Mouse (Mus musculus): ENCODE data around the gene Dhx32. TPM values are rescaled to one million over a fixed set of nuclear protein-coding genes. Genes with fewer than 3 reads are reported as not detected.

The Dhx32 gene
- polyA plus RNA-seq (2015; fragmentation: Nextera tagmentation; extraction: Ambion mirVana): 27.7 and 29.2 TPM in 2 replicates

- H3K27me3 ChIP-seq (ENCODE audit: control insufficient read depth, insufficient read depth, low read depth, low read length): no peaks in the 10 kb centered on the region
- H3K4me1 ChIP-seq (replicated peaks; ENCODE audit: control insufficient read depth, insufficient read depth, low read length): no peaks in the 10 kb centered on the region
- 22% methylated on average over 18 of the region's 18 CpGs for WGBS
- H3K36me3 ChIP-seq (ENCODE audit: control insufficient read depth, insufficient read depth, low read length): no peaks in the 10 kb centered on the region
- no peak within 1 kb of the TSS for H3K9ac ChIP-seq (ENCODE audit: low read length)
- peak within 1 kb of the TSS; percentile 26 for H3K27ac ChIP-seq (ENCODE audit: low read length)
- H3K9me3 ChIP-seq (ENCODE audit: control insufficient read depth, low read length): no peaks in the 10 kb centered on the region
- ATAC-seq (ENCODE audit: low read depth): peak; percentile 86
- peak within 1 kb of the TSS; percentile 5 for H3K4me2 ChIP-seq (ENCODE audit: low read depth, low read length)
- H3K4me3 ChIP-seq (ENCODE audit: low read length): no peak within 1 kb of the TSS
Measured at GRCm38 (mm10) chr7:133782717-133783435, at the start of gene Dhx32. Gene Dhx32 (minus strand): TSS chr7:133782726.

GRCm38 (mm10) chr7:133829579-133829978, 47.1 kb upstream of the Dhx32 start:
- Histone ChIP-seq H3K27me3 (ENCODE audit: control insufficient read depth, insufficient read depth, low read depth, low read length) (no peaks in the 10 kb centered on the region), H3K4me1 (replicated peaks; ENCODE audit: control insufficient read depth, insufficient read depth, low read length) (no peaks in the 10 kb centered on the region), H3K27ac (ENCODE audit: low read length) (no peak overlapping the region), H3K4me3 (ENCODE audit: low read length) (no peak overlapping the region), H3K9ac (ENCODE audit: low read length) (no peak overlapping the region; the same call in 1 of the 2 replicates), H3K4me2 (ENCODE audit: low read depth, low read length) (no peak overlapping the region), H3K36me3 (ENCODE audit: control insufficient read depth, insufficient read depth, low read length) (no peaks in the 10 kb centered on the region), H3K9me3 (ENCODE audit: control insufficient read depth, low read length) (no peaks in the 10 kb centered on the region)
- 40% methylated on average over 7 of the region's 7 CpGs for WGBS
- ATAC-seq (ENCODE audit: low read depth): no peak

GRCm38 (mm10) chr7:133828514-133828913, 46.0 kb upstream of the Dhx32 start:
- no peaks in the 10 kb centered on the region for H3K4me1 ChIP-seq (replicated peaks; ENCODE audit: control insufficient read depth, insufficient read depth, low read length)
- no peaks in the 10 kb centered on the region for H3K36me3 ChIP-seq (ENCODE audit: control insufficient read depth, insufficient read depth, low read length)
- no peak overlapping the region for H3K27ac ChIP-seq (ENCODE audit: low read length)
- 0 out of 2 replicates have a peak, but pooled peaks cover 2% of the 10 kb centered on the region for H3K9me3 ChIP-seq (ENCODE audit: control insufficient read depth, low read length)
- no peak for ATAC-seq (ENCODE audit: low read depth)
- WGBS: 41% methylated on average over 4 of the region's 4 CpGs
- H3K4me2 ChIP-seq (ENCODE audit: low read depth, low read length): no peak overlapping the region
- H3K9ac ChIP-seq (ENCODE audit: low read length): 0 out of 2 replicates have a peak overlapping the region, but pooled peaks have one; percentile 9
- H3K27me3 ChIP-seq (ENCODE audit: control insufficient read depth, insufficient read depth, low read depth, low read length): no peaks in the 10 kb centered on the region
- H3K4me3 ChIP-seq (ENCODE audit: low read length): no peak overlapping the region

- 98% methylated on average over 2 of the region's 2 CpGs for WGBS
- Histone ChIP-seq H3K9me3 (ENCODE audit: control insufficient read depth, low read length) (0 out of 2 replicates have a peak, but pooled peaks cover 2% of the 10 kb centered on the region), H3K27me3 (ENCODE audit: control insufficient read depth, insufficient read depth, low read depth, low read length) (no peaks in the 10 kb centered on the region), H3K9ac (ENCODE audit: low read length) (no peak overlapping the region), H3K4me3 (ENCODE audit: low read length) (no peak overlapping the region), H3K27ac (ENCODE audit: low read length) (no peak overlapping the region), H3K36me3 (ENCODE audit: control insufficient read depth, insufficient read depth, low read length) (no peaks in the 10 kb centered on the region), H3K4me2 (ENCODE audit: low read depth, low read length) (no peak overlapping the region), H3K4me1 (replicated peaks; ENCODE audit: control insufficient read depth, insufficient read depth, low read length) (no peaks in the 10 kb centered on the region)
- no peak for ATAC-seq (ENCODE audit: low read depth)
Measured at GRCm38 (mm10) chr7:133824579-133824978, 42.1 kb upstream of the Dhx32 start.

- no peaks in the 10 kb centered on the region for H3K27me3 ChIP-seq (ENCODE audit: control insufficient read depth, insufficient read depth, low read depth, low read length)
- no peak overlapping the region for H3K9ac ChIP-seq (ENCODE audit: low read length)
- 83% methylated on average over 6 of the region's 6 CpGs for WGBS
- H3K9me3 ChIP-seq (ENCODE audit: control insufficient read depth, low read length): 0 out of 2 replicates have a peak, but pooled peaks cover 2% of the 10 kb centered on the region
- H3K36me3 ChIP-seq (ENCODE audit: control insufficient read depth, insufficient read depth, low read length): no peaks in the 10 kb centered on the region
- no peak for ATAC-seq (ENCODE audit: low read depth)
- H3K4me3 ChIP-seq (ENCODE audit: low read length): no peak overlapping the region
- no peaks in the 10 kb centered on the region for H3K4me1 ChIP-seq (replicated peaks; ENCODE audit: control insufficient read depth, insufficient read depth, low read length)
- no peak overlapping the region for H3K27ac ChIP-seq (ENCODE audit: low read length)
- H3K4me2 ChIP-seq (ENCODE audit: low read depth, low read length): no peak overlapping the region
Measured at GRCm38 (mm10) chr7:133823751-133824150, 41.2 kb upstream of the Dhx32 start.

GRCm38 (mm10) chr7:133813331-133813730, 30.8 kb upstream of the Dhx32 start:
- Histone ChIP-seq H3K27me3 (ENCODE audit: control insufficient read depth, insufficient read depth, low read depth, low read length) (no peaks in the 10 kb centered on the region), H3K4me1 (replicated peaks; ENCODE audit: control insufficient read depth, insufficient read depth, low read length) (no peaks in the 10 kb centered on the region), H3K36me3 (ENCODE audit: control insufficient read depth, insufficient read depth, low read length) (no peaks in the 10 kb centered on the region), H3K27ac (ENCODE audit: low read length) (no peak overlapping the region), H3K9ac (ENCODE audit: low read length) (no peak overlapping the region), H3K4me3 (ENCODE audit: low read length) (no peak overlapping the region), H3K4me2 (ENCODE audit: low read depth, low read length) (no peak overlapping the region), H3K9me3 (ENCODE audit: control insufficient read depth, low read length) (no peaks in the 10 kb centered on the region)
- no peak for ATAC-seq (ENCODE audit: low read depth)
- WGBS: 61% methylated on average over 4 of the region's 4 CpGs

- no peak overlapping the region for H3K4me2 ChIP-seq (ENCODE audit: low read depth, low read length)
- H3K36me3 ChIP-seq (ENCODE audit: control insufficient read depth, insufficient read depth, low read length): no peaks in the 10 kb centered on the region
- no peak overlapping the region for H3K9ac ChIP-seq (ENCODE audit: low read length)
- no peak for ATAC-seq (ENCODE audit: low read depth)
- H3K27me3 ChIP-seq (ENCODE audit: control insufficient read depth, insufficient read depth, low read depth, low read length): no peaks in the 10 kb centered on the region
- H3K27ac ChIP-seq (ENCODE audit: low read length): no peak overlapping the region
- 66% methylated on average over 7 of the region's 7 CpGs for WGBS
- H3K9me3 ChIP-seq (ENCODE audit: control insufficient read depth, low read length): no peaks in the 10 kb centered on the region
- H3K4me3 ChIP-seq (ENCODE audit: low read length): no peak overlapping the region
- H3K4me1 ChIP-seq (replicated peaks; ENCODE audit: control insufficient read depth, insufficient read depth, low read length): no peaks in the 10 kb centered on the region
Measured at GRCm38 (mm10) chr7:133812927-133813326, 30.4 kb upstream of the Dhx32 start.

- H3K4me3 ChIP-seq (ENCODE audit: low read length): no peak overlapping the region
- H3K27me3 ChIP-seq (ENCODE audit: control insufficient read depth, insufficient read depth, low read depth, low read length): no peaks in the 10 kb centered on the region
- no peaks in the 10 kb centered on the region for H3K4me1 ChIP-seq (replicated peaks; ENCODE audit: control insufficient read depth, insufficient read depth, low read length)
- no peak overlapping the region for H3K9ac ChIP-seq (ENCODE audit: low read length)
- 33% methylated on average over 7 of the region's 7 CpGs for WGBS
- H3K36me3 ChIP-seq (ENCODE audit: control insufficient read depth, insufficient read depth, low read length): no peaks in the 10 kb centered on the region
- no peak overlapping the region for H3K4me2 ChIP-seq (ENCODE audit: low read depth, low read length)
- H3K9me3 ChIP-seq (ENCODE audit: control insufficient read depth, low read length): no peaks in the 10 kb centered on the region
- peak; percentile 87 for ATAC-seq (ENCODE audit: low read depth)
- no peak overlapping the region for H3K27ac ChIP-seq (ENCODE audit: low read length)
Measured at GRCm38 (mm10) chr7:133805614-133806175, 23.2 kb upstream of the Dhx32 start.

- peak; percentile 51; the same call in 1 of the 2 replicates for ATAC-seq (ENCODE audit: low read depth)
- H3K27me3 ChIP-seq (ENCODE audit: control insufficient read depth, insufficient read depth, low read depth, low read length): no peaks in the 10 kb centered on the region
- no peak overlapping the region for H3K4me3 ChIP-seq (ENCODE audit: low read length)
- H3K4me2 ChIP-seq (ENCODE audit: low read depth, low read length): no peak overlapping the region
- H3K9me3 ChIP-seq (ENCODE audit: control insufficient read depth, low read length): no peaks in the 10 kb centered on the region
- no peak overlapping the region for H3K27ac ChIP-seq (ENCODE audit: low read length)
- no peak overlapping the region for H3K9ac ChIP-seq (ENCODE audit: low read length)
- WGBS: 15% methylated on average over 6 of the region's 6 CpGs
- no peaks in the 10 kb centered on the region for H3K4me1 ChIP-seq (replicated peaks; ENCODE audit: control insufficient read depth, insufficient read depth, low read length)
- no peaks in the 10 kb centered on the region for H3K36me3 ChIP-seq (ENCODE audit: control insufficient read depth, insufficient read depth, low read length)
Measured at GRCm38 (mm10) chr7:133801823-133802222, 19.3 kb upstream of the Dhx32 start.

Measured in lung, embryonic 16.5 days (tissue).